Mouse (Mus musculus) G1E (cell line): ENCODE measurements around the gene Kcnj1.

Source experiments
- CTCF ChIP-seq: IDR thresholded peaks from 2 replicates; pipeline ENCODE4 v1.5.1; 2012; ENCODE audit warnings: low read depth, low read length, inconsistent platforms, mixed read lengths
- GATA1 ChIP-seq: IDR thresholded peaks from 2 replicates; pipeline ENCODE4 v1.6.1; 2012; ENCODE audit warnings: borderline replicate concordance, low read length, inconsistent platforms, mixed read lengths
- POLR2AphosphoS5 ChIP-seq: IDR thresholded peaks from 2 replicates; pipeline ENCODE4 v1.6.1; 2012; ENCODE audit warnings: low read depth, low read length, inconsistent platforms; ENCODE audit not compliant: insufficient replicate concordance
- TAL1 ChIP-seq: conservative IDR thresholded peaks from 2 replicates; pipeline ENCODE4 v1.6.1; 2012; ENCODE audit warnings: low read depth, low read length, inconsistent platforms, mixed read lengths

- TF ChIP-seq CTCF (no peak), POLR2AphosphoS5 (no peak), TAL1 (no peak), GATA1 (no peak)
Observed at GRCm38 (mm10) chr9:32372202-32372601, at the start of gene Kcnj1.
